Mouse (Mus musculus): ENCODE measurements around the gene Syna. TPM values are rescaled to one million over a fixed set of nuclear protein-coding genes. Genes with fewer than 3 reads are reported as not detected.

The Syna gene
- polyA plus RNA-seq, 1 experiment from 2014 or later = 0.30 TPM

GRCm38 (mm10) chr5:134583884-134584213, 23.9 kb upstream of the Syna start:
- WGBS = 86% methylated on average over 3 of the region's 3 CpGs
- H3K4me3 ChIP-seq (ENCODE audit: low read depth, low read length) = no peak overlapping the region
- no peaks in the 10 kb centered on the region for H3K9me3 ChIP-seq (ENCODE audit: control insufficient read depth, low read length)
- no peak for DNase-seq (ENCODE audit: low spot score, missing footprints)
- H3K27ac ChIP-seq (ENCODE audit: low read depth, low read length) = no peak overlapping the region
- peaks cover 8% of the 10 kb centered on the region for H3K4me1 ChIP-seq (ENCODE audit: control insufficient read depth, insufficient read depth, low read length)
- ATAC-seq (ENCODE audit: low FRiP score) = no peak
- no peaks in the 10 kb centered on the region for H3K27me3 ChIP-seq (ENCODE audit: control insufficient read depth, insufficient read depth, low read length)
- no peaks in the 10 kb centered on the region for H3K36me3 ChIP-seq (ENCODE audit: control insufficient read depth, insufficient read depth, low read length)
- H3K9ac ChIP-seq (ENCODE audit: low read length) = no peak overlapping the region; the same call in 1 of the 2 replicates
- peak overlapping the region; percentile 85; the same call in 1 of the 2 replicates for H3K4me2 ChIP-seq

- Histone ChIP-seq H3K4me3 (ENCODE audit: low read depth, low read length) (peak overlapping the region; percentile 87), H3K27me3 (ENCODE audit: control insufficient read depth, insufficient read depth, low read length) (no peaks in the 10 kb centered on the region), H3K9me3 (ENCODE audit: control insufficient read depth, low read length) (no peaks in the 10 kb centered on the region), H3K4me1 (ENCODE audit: control insufficient read depth, insufficient read depth, low read length) (peaks cover 8% of the 10 kb centered on the region), H3K9ac (ENCODE audit: low read length) (peak overlapping the region; percentile 90), H3K4me2 (peak overlapping the region; percentile 85), H3K36me3 (ENCODE audit: control insufficient read depth, insufficient read depth, low read length) (no peaks in the 10 kb centered on the region), H3K27ac (ENCODE audit: low read depth, low read length) (no peak overlapping the region)
- DNase-seq (ENCODE audit: low spot score, missing footprints) (no peak), ATAC-seq (ENCODE audit: low FRiP score) (peak; percentile 51; the same call in 1 of the 2 replicates)
- WGBS = 30% methylated on average over 15 of the region's 15 CpGs
These were observed 23.3 kb upstream of the Syna start for GRCm38 (mm10) chr5:134583006-134583883.

- DNase-seq (ENCODE audit: low spot score, missing footprints) (peak; percentile 100), ATAC-seq (ENCODE audit: low FRiP score) (peak; percentile 96)
- peaks cover 8% of the 10 kb centered on the region for H3K4me1 ChIP-seq (ENCODE audit: control insufficient read depth, insufficient read depth, low read length)
- peak overlapping the region; percentile 87 for H3K4me3 ChIP-seq (ENCODE audit: low read depth, low read length)
- H3K36me3 ChIP-seq (ENCODE audit: control insufficient read depth, insufficient read depth, low read length) = no peaks in the 10 kb centered on the region
- no peak overlapping the region for H3K27ac ChIP-seq (ENCODE audit: low read depth, low read length)
- 9% methylated on average over 30 of the region's 30 CpGs for WGBS
- H3K27me3 ChIP-seq (ENCODE audit: control insufficient read depth, insufficient read depth, low read length) = no peaks in the 10 kb centered on the region
- H3K9ac ChIP-seq (ENCODE audit: low read length) = peak overlapping the region; percentile 90
- H3K9me3 ChIP-seq (ENCODE audit: control insufficient read depth, low read length) = no peaks in the 10 kb centered on the region
- H3K4me2 ChIP-seq = peak overlapping the region; percentile 85
These were observed 22.4 kb upstream of the Syna start for GRCm38 (mm10) chr5:134582221-134582907.

- H3K36me3 ChIP-seq (ENCODE audit: control insufficient read depth, insufficient read depth, low read length) = no peaks in the 10 kb centered on the region
- H3K4me3 ChIP-seq (ENCODE audit: low read depth, low read length) = no peak within 1 kb of the TSS
These were observed 21.2 kb upstream of the Syna start, which contains the start of gene Rfc2 for GRCm38 (mm10) chr5:134581146-134581545. TSS of gene Rfc2 (plus strand) at chr5:134581366.

GRCm38 (mm10) chr5:134579135-134579534, 19.2 kb upstream of the Syna start:
- no peak overlapping the region for H3K27ac ChIP-seq (ENCODE audit: low read depth, low read length)
- 66% methylated on average over 3 of the region's 3 CpGs for WGBS
- no peak for ATAC-seq (ENCODE audit: low FRiP score)

More at GRCm38 (mm10) chr5:134581146-134581545, 21.2 kb upstream of the Syna start, which contains the start of gene Rfc2:
- Histone ChIP-seq H3K4me2 (no peak within 1 kb of the TSS), H3K9ac (ENCODE audit: low read length) (no peak within 1 kb of the TSS), H3K9me3 (ENCODE audit: control insufficient read depth, low read length) (no peaks in the 10 kb centered on the region), H3K4me1 (ENCODE audit: control insufficient read depth, insufficient read depth, low read length) (peaks cover 8% of the 10 kb centered on the region), H3K27ac (ENCODE audit: low read depth, low read length) (no peak within 1 kb of the TSS), H3K27me3 (ENCODE audit: control insufficient read depth, insufficient read depth, low read length) (no peaks in the 10 kb centered on the region)
- 84% methylated on average over 5 of the region's 5 CpGs for WGBS
- no peak for DNase-seq (ENCODE audit: low spot score, missing footprints)
- ATAC-seq (ENCODE audit: low FRiP score) = no peak

GRCm38 (mm10) chr5:134577534-134577933, 17.6 kb upstream of the Syna start:
- Histone ChIP-seq H3K4me1 (ENCODE audit: control insufficient read depth, insufficient read depth, low read length) (no peaks in the 10 kb centered on the region), H3K36me3 (ENCODE audit: control insufficient read depth, insufficient read depth, low read length) (no peaks in the 10 kb centered on the region), H3K27ac (ENCODE audit: low read depth, low read length) (no peak overlapping the region), H3K9me3 (ENCODE audit: control insufficient read depth, low read length) (no peaks in the 10 kb centered on the region), H3K9ac (ENCODE audit: low read length) (no peak overlapping the region), H3K27me3 (ENCODE audit: control insufficient read depth, insufficient read depth, low read length) (no peaks in the 10 kb centered on the region), H3K4me3 (ENCODE audit: low read depth, low read length) (no peak overlapping the region), H3K4me2 (no peak overlapping the region)
- WGBS = 90% methylated on average over 7 of the region's 7 CpGs
- no peak for DNase-seq (ENCODE audit: low spot score, missing footprints)
- ATAC-seq (ENCODE audit: low FRiP score) = no peak

More at GRCm38 (mm10) chr5:134579135-134579534, 19.2 kb upstream of the Syna start:
- no peak overlapping the region for H3K9ac ChIP-seq (ENCODE audit: low read length)
- no peak overlapping the region for H3K4me2 ChIP-seq
- no peaks in the 10 kb centered on the region for H3K9me3 ChIP-seq (ENCODE audit: control insufficient read depth, low read length)
- DNase-seq (ENCODE audit: low spot score, missing footprints) = no peak
- H3K4me1 ChIP-seq (ENCODE audit: control insufficient read depth, insufficient read depth, low read length) = peaks cover 8% of the 10 kb centered on the region
- no peak overlapping the region for H3K4me3 ChIP-seq (ENCODE audit: low read depth, low read length)
- no peaks in the 10 kb centered on the region for H3K36me3 ChIP-seq (ENCODE audit: control insufficient read depth, insufficient read depth, low read length)
- H3K27me3 ChIP-seq (ENCODE audit: control insufficient read depth, insufficient read depth, low read length) = no peaks in the 10 kb centered on the region

- no peak for ATAC-seq (ENCODE audit: low FRiP score)
- 79% methylated on average over 14 of the region's 14 CpGs for WGBS
These were observed 16.7 kb upstream of the Syna start for GRCm38 (mm10) chr5:134576517-134577220.

GRCm38 (mm10) chr5:134575833-134576232, 15.9 kb upstream of the Syna start:
- H3K9ac ChIP-seq (ENCODE audit: low read length) = no peak overlapping the region
- no peak overlapping the region for H3K4me3 ChIP-seq (ENCODE audit: low read depth, low read length)
- no peaks in the 10 kb centered on the region for H3K36me3 ChIP-seq (ENCODE audit: control insufficient read depth, insufficient read depth, low read length)
- DNase-seq (ENCODE audit: low spot score, missing footprints) (no peak), ATAC-seq (ENCODE audit: low FRiP score) (no peak)
- no peaks in the 10 kb centered on the region; the same call in 1 of the 2 replicates for H3K9me3 ChIP-seq (ENCODE audit: control insufficient read depth, low read length)
- H3K4me1 ChIP-seq (ENCODE audit: control insufficient read depth, insufficient read depth, low read length) = peaks cover 4% of the 10 kb centered on the region; the same call in 1 of the 2 replicates
- H3K27ac ChIP-seq (ENCODE audit: low read depth, low read length) = no peak overlapping the region
- H3K27me3 ChIP-seq (ENCODE audit: control insufficient read depth, insufficient read depth, low read length) = no peaks in the 10 kb centered on the region
- WGBS = 93% methylated on average over 5 of the region's 5 CpGs
- H3K4me2 ChIP-seq = no peak overlapping the region

More at GRCm38 (mm10) chr5:134576517-134577220, 16.7 kb upstream of the Syna start:
- Histone ChIP-seq H3K4me2 (no peak overlapping the region), H3K9me3 (ENCODE audit: control insufficient read depth, low read length) (no peaks in the 10 kb centered on the region), H3K4me3 (ENCODE audit: low read depth, low read length) (no peak overlapping the region), H3K4me1 (ENCODE audit: control insufficient read depth, insufficient read depth, low read length) (peaks cover 4% of the 10 kb centered on the region; the same call in 1 of the 2 replicates), H3K27ac (ENCODE audit: low read depth, low read length) (no peak overlapping the region), H3K9ac (ENCODE audit: low read length) (no peak overlapping the region), H3K27me3 (ENCODE audit: control insufficient read depth, insufficient read depth, low read length) (no peaks in the 10 kb centered on the region), H3K36me3 (ENCODE audit: control insufficient read depth, insufficient read depth, low read length) (no peaks in the 10 kb centered on the region)
- peak; percentile 83 for DNase-seq (ENCODE audit: low spot score, missing footprints)

Measured in midbrain, embryonic 11.5 days (tissue).